Mouse (Mus musculus): ENCODE data around the gene Irak2.

- no peak for TF ChIP-seq POLR2A (IDR thresholded peaks at IDR 0.05; ENCODE audit: low read depth, low read length)
- no peak for TF ChIP-seq CTCF (IDR thresholded peaks at IDR 0.05; ENCODE audit: borderline replicate concordance, insufficient read depth, low read length)
Measured at GRCm38 (mm10) chr6:113655475-113655874, 17.2 kb downstream of the Irak2 start.
